Comparison of ENCODE assay signal across 29 mouse cellular contexts in genomic region chr2:158368313-158368712, GRCm38 (mm10). TPM values are rescaled to one million over a fixed set of nuclear protein-coding genes. Genes with fewer than 3 reads are reported as not detected.
"Had no signal": no experiment of that assay in that cellular context is flagged by ENCODE, and none has a peak within 500 bp of the region (broad histone marks: within the 10 kb centered on the region; RNA-seq: fewer than 3 reads in every experiment).

No protein-coding gene starts in this region.

- H3K9ac ChIP-seq: embryonic facial prominence, embryonic 12.5 days; embryonic facial prominence, embryonic 13.5 days; embryonic facial prominence, embryonic 15.5 days; forebrain, embryonic 12.5 days; forebrain, embryonic 13.5 days; forebrain, embryonic 15.5 days; forebrain, postnatal 0 days had no signal

- DNase-seq: cerebellum, adult 2 months; cerebellum, adult 8-10 months; cerebellum, adult 9-10 months; cerebellum, adult 9-11 months; cerebellum, postnatal 10 days; cerebellum, postnatal 14 days; cerebellum, postnatal 25 days; cerebellum, postnatal 36 days; embryo, embryonic 11 days; forebrain, postnatal 0 days; gastrocnemius, adult 2 months; gastrocnemius, postnatal 10 days; gastrocnemius, postnatal 14 days; gastrocnemius, postnatal 25 days; gastrocnemius, postnatal 36 days; heart, adult 11 months; heart, adult 18-20 months; heart, adult 2 months had no signal

- H3K27ac ChIP-seq: embryonic facial prominence, embryonic 10.5 days; embryonic facial prominence, embryonic 12.5 days; embryonic facial prominence, embryonic 13.5 days; embryonic facial prominence, embryonic 15.5 days; forebrain, embryonic 10.5 days; forebrain, embryonic 12.5 days; forebrain, embryonic 13.5 days; forebrain, embryonic 15.5 days; gastrocnemius, adult 2 months; heart, adult 2 months had no signal

- H3K27me3 ChIP-seq: embryonic facial prominence, embryonic 12.5 days; forebrain, embryonic 13.5 days; forebrain, embryonic 15.5 days had no signal

- ATAC-seq: forebrain, embryonic 13.5 days; forebrain, embryonic 14.5 days; forebrain, embryonic 15.5 days; forebrain, embryonic 16.5 days; forebrain, postnatal 0 days had no signal

- H3K9me3 ChIP-seq: embryonic facial prominence, embryonic 10.5 days; embryonic facial prominence, embryonic 12.5 days; embryonic facial prominence, embryonic 13.5 days; embryonic facial prominence, embryonic 15.5 days; forebrain, embryonic 10.5 days; forebrain, embryonic 12.5 days; forebrain, embryonic 13.5 days; forebrain, embryonic 15.5 days had no signal

- H3K36me3 ChIP-seq: embryonic facial prominence, embryonic 10.5 days; embryonic facial prominence, embryonic 12.5 days; embryonic facial prominence, embryonic 13.5 days; embryonic facial prominence, embryonic 15.5 days; forebrain, embryonic 10.5 days; forebrain, embryonic 12.5 days; forebrain, embryonic 15.5 days had no signal

- H3K4me1 ChIP-seq: embryonic facial prominence, embryonic 12.5 days; embryonic facial prominence, embryonic 13.5 days; forebrain, embryonic 12.5 days; forebrain, embryonic 13.5 days; forebrain, embryonic 15.5 days had no signal

- H3K4me3 ChIP-seq: embryonic facial prominence, embryonic 10.5 days; embryonic facial prominence, embryonic 12.5 days; embryonic facial prominence, embryonic 13.5 days; embryonic facial prominence, embryonic 15.5 days; erythroblast, embryonic 14.5 days; forebrain, embryonic 10.5 days; forebrain, embryonic 12.5 days; forebrain, embryonic 13.5 days; forebrain, embryonic 15.5 days; gastrocnemius, adult 2 months; heart, adult 2 months had no signal

- H3K4me2 ChIP-seq: embryonic facial prominence, embryonic 12.5 days; embryonic facial prominence, embryonic 13.5 days; embryonic facial prominence, embryonic 15.5 days; forebrain, embryonic 12.5 days; forebrain, embryonic 13.5 days; forebrain, embryonic 15.5 days had no signal

RNA-seq across cellular contexts. Expression of gene Snhg11, which starts 7.1 kb away (rescaled TPM):
- polyA plus RNA-seq: erythroblast, embryonic 14.5 days had no signal
